Mouse (Mus musculus) embryonic facial prominence, embryonic 12.5 days (tissue): ENCODE results near the gene Ift122. TPM values are rescaled to one million over a fixed set of nuclear protein-coding genes. Genes with fewer than 3 reads are reported as not detected.
"Not testable (repeated sequence)": the region's sequence is repeated elsewhere in the genome, so short reads cannot be mapped to it uniquely, and the experiment has no call there.

Source experiments
- ATAC-seq: fragments of 200-750 bp; cut with Nextera tagmentation; 2 replicates; pipeline ENCODE4 v1.8.0; 2017; ENCODE audit not compliant: insufficient number of reproducible peaks, insufficient read depth, low FRiP score, low TSS enrichment
- H3K27ac ChIP-seq: fragments of 300-500 bp; sonication (generic); 2 replicates; pipeline ENCODE4 v1.5.1; 2016; ENCODE audit warnings: mild to moderate bottlenecking
- H3K27me3 ChIP-seq: fragments of 300-500 bp; sonication (generic); 2 replicates; pipeline ENCODE4 v1.6.1; 2016; ENCODE audit warnings: mild to moderate bottlenecking, moderate library complexity
- H3K36me3 ChIP-seq: fragments of 300-500 bp; sonication (generic); 2 replicates; pipeline ENCODE4 v1.6.1; 2016; ENCODE audit warnings: mild to moderate bottlenecking
- H3K4me1 ChIP-seq: fragments of 300-500 bp; sonication (generic); 2 replicates; pipeline ENCODE4 v1.6.1; 2016
- H3K4me2 ChIP-seq: fragments of 300-500 bp; sonication (generic); replicated peaks from 2 replicates; pipeline ENCODE4 v1.6.1; 2016; ENCODE audit warnings: mild to moderate bottlenecking, moderate library complexity
- H3K4me3 ChIP-seq: fragments of 300-500 bp; sonication (generic); 2 replicates; pipeline ENCODE4 v1.5.1; 2016; ENCODE audit warnings: mild to moderate bottlenecking
- H3K9ac ChIP-seq: fragments of 300-500 bp; sonication (generic); 2 replicates; pipeline ENCODE4 v1.6.1; 2016; ENCODE audit warnings: mild to moderate bottlenecking, moderate library complexity
- H3K9me3 ChIP-seq: fragments of 300-500 bp; sonication (generic); 2 replicates; pipeline ENCODE4 v1.6.1; 2016; ENCODE audit warnings: mild to moderate bottlenecking, moderate library complexity
- WGBS: fragments of 180-500 bp; shearing (Covaris S2); methylation state at CpG from one replicate; pipeline ENCODE4 v1.1.7; 2016; 5-methylcytosine and 5-hydroxymethylcytosine counted together
- polyA plus RNA-seq: library from polyadenylated mRNA; unstranded; fragments of >200 nt; fragmentation: Nextera tagmentation; extraction: Ambion mirVana; gene quantifications from 2 replicates; pipeline ENCODE4 v1.2.1, GENCODE M21; 2016

The Ift122 gene
- polyA plus RNA-seq, 1 experiment from 2014 or later: 30.7 TPM

- 5% methylated on average over 20 of the region's 20 CpGs for WGBS
- ATAC-seq: no peak
- Histone ChIP-seq H3K27ac (peak overlapping the region; percentile 88), H3K4me1 (peaks cover 14% of the 10 kb centered on the region; the same call in 1 of the 2 replicates), H3K36me3 (peaks cover 21% of the 10 kb centered on the region), H3K9ac (peak overlapping the region; percentile 74), H3K4me2 (peak overlapping the region; percentile 74), H3K4me3 (peak overlapping the region; percentile 64), H3K27me3 (no peaks in the 10 kb centered on the region), H3K9me3 (no peaks in the 10 kb centered on the region)
These were observed 702 bp upstream of the Ift122 start for GRCm38 (mm10) chr6:115852446-115853090.

DNA sequence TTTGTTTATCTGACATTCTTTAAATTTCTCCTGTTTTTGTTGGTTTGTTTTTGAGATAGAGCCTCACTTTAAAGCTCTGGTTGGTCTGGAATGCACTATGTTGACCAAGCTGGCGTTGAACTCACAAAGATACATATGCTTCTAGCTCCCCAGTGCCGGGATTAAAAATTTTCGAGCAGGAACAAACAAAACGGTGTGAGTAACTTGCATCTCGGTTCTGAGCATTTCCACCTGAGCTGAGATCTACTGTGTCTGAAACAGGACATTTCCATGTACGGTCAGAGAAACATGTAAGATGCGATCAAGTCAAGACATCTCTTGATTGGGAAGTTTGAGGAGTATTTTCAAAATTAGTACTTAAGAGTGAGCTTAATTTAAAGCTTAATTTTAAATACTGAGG is 715 bp downstream of the Ift122 start:
- no peak for ATAC-seq
- 45% methylated on average over 7 of the region's 7 CpGs for WGBS
- Histone ChIP-seq H3K36me3 (peaks cover 12% of the 10 kb centered on the region; the same call in 1 of the 2 replicates), H3K9me3 (no peaks in the 10 kb centered on the region), H3K4me2 (peak overlapping the region; percentile 74), H3K4me1 (peaks cover 14% of the 10 kb centered on the region; the same call in 1 of the 2 replicates), H3K9ac (peak overlapping the region; percentile 66), H3K27me3 (no peaks in the 10 kb centered on the region), H3K4me3 (peak overlapping the region; percentile 64), H3K27ac (peak overlapping the region; percentile 92)

- WGBS: 63% methylated on average over 2 of the region's 2 CpGs
- no peak overlapping the region for H3K4me3 ChIP-seq
These were observed 1.2 kb downstream of the Ift122 start for GRCm38 (mm10) chr6:115854432-115854831.

DNA sequence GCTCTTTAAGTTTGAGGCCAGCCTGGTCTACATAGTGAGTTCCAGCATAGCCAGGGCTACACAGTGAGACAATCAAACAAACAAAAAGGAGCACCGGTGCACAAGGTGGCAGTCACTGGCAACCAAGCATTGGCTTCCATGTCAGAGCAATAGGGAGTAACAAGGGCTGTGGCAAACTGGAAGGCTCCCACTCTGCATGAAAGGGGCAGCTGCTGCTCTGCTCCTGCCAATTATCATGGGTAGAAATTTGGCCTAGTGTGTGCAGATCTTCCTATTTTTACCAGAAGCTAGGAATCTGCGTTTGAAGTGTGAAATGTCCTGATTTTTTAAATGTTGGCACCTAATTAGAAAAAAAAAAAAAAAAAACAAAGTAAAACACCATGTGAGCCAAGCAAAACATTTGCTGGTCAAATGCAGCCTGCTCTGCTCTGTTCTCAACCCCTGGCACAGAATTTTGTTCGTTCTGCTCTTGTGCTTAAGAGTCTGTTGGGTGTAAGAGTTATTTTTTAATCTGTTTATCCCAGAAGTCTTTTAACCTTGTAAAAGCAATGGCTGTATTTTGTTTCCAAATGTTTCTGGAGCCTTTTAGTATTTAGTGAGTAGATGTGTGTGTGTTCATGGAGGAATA is 2.6 kb downstream of the Ift122 start:
- Histone ChIP-seq H3K9ac (no peak overlapping the region), H3K27me3 (no peaks in the 10 kb centered on the region), H3K36me3 (no peaks in the 10 kb centered on the region), H3K4me1 (peaks cover 14% of the 10 kb centered on the region; the same call in 1 of the 2 replicates), H3K4me3 (no peak overlapping the region), H3K9me3 (no peaks in the 10 kb centered on the region), H3K27ac (no peak overlapping the region), H3K4me2 (no peak overlapping the region)
- 84% methylated on average over 3 of the region's 3 CpGs for WGBS
- ATAC-seq: no peak

More at GRCm38 (mm10) chr6:115854432-115854831, 1.2 kb downstream of the Ift122 start:
- H3K4me2 ChIP-seq: no peak overlapping the region
- no peak for ATAC-seq
- H3K9ac ChIP-seq: no peak overlapping the region
- H3K36me3 ChIP-seq: peaks cover 8% of the 10 kb centered on the region; the same call in 1 of the 2 replicates
- peaks cover 14% of the 10 kb centered on the region; the same call in 1 of the 2 replicates for H3K4me1 ChIP-seq
- no peaks in the 10 kb centered on the region for H3K9me3 ChIP-seq
- H3K27ac ChIP-seq: no peak overlapping the region
- H3K27me3 ChIP-seq: no peaks in the 10 kb centered on the region

DNA sequence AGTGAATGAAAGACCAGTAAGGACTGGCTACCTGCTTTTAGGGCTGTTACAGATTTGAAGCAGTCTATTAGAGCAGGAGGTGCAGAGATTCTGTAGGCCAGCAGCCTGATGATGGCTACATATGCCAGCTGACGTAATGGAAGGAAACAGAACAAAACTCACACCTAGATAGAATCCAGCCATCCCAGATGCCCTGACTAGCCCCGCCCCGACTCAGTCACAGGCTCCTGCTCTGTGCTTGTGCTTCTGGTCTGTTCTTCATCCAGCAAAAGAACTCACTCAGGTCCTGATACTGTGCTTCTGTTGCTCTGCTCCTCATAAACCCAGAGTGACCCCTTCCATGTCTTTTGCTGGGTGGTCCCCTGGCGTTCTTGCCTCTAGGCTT is 3.1 kb downstream of the Ift122 start:
- Histone ChIP-seq H3K27ac (no peak overlapping the region), H3K4me1 (peaks cover 14% of the 10 kb centered on the region; the same call in 1 of the 2 replicates), H3K9ac (no peak overlapping the region), H3K27me3 (no peaks in the 10 kb centered on the region), H3K4me3 (no peak overlapping the region), H3K9me3 (no peaks in the 10 kb centered on the region), H3K4me2 (no peak overlapping the region), H3K36me3 (no peaks in the 10 kb centered on the region)
- WGBS: 65% methylated on average over 4 of the region's 4 CpGs
- ATAC-seq: no peak

DNA sequence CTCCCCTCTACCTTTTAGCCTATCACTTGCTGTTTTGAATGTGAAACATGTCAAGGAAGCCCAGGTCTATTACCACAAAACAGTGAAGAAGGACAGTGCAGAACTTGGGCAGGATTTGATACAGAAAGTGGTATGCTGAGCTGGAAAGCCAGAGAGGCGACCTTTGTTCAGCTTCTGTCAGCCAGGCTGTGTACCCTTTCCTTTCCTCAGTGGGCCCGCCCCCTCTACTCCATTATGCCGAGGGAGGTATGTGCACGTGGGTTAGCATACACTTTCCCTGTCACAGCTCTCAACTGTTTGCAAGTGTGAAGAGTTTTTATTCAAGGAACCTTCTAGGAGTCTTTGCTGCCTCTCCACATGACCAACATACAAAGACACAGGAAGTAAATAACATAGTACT is 6.0 kb downstream of the Ift122 start:
- H3K27me3 ChIP-seq: no peaks in the 10 kb centered on the region
- 44% methylated on average over 4 of the region's 4 CpGs for WGBS
- ATAC-seq: no peak
- H3K9ac ChIP-seq: no peak overlapping the region
- no peak overlapping the region for H3K4me3 ChIP-seq
- no peak overlapping the region for H3K27ac ChIP-seq
- no peaks in the 10 kb centered on the region for H3K9me3 ChIP-seq
- H3K4me1 ChIP-seq: 0 out of 2 replicates have a peak, but pooled peaks cover 8% of the 10 kb centered on the region
- H3K36me3 ChIP-seq: peaks cover 6% of the 10 kb centered on the region; the same call in 1 of the 2 replicates
- H3K4me2 ChIP-seq: no peak overlapping the region

DNA sequence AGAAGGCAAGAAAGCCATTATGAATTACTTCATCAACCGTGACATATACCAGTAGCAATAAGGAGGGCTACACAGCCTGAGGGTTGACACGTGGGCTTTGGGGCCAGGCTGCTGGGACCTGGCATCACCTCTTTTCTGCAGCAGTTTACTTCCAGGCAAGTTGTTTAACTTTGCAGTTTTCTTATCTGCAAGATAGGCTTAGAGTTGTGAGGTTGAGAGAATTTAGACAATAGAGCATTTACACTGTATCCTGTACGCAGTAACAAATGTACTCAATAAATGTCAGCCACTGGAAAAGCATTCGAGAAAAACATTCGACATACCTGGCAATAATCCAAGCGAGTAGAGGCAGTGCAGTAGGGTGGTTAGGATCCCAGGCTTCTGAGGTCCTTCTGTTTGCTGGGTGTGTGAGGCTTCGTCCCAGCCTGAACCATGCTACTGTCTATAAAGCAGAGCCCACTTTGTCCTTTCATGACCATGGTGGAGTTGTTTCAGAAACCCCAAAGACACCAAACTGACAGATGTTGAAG is 6.8 kb downstream of the Ift122 start:
- no peak for ATAC-seq
- Histone ChIP-seq H3K27me3 (no peaks in the 10 kb centered on the region), H3K36me3 (peaks cover 12% of the 10 kb centered on the region; the same call in 1 of the 2 replicates), H3K9me3 (no peaks in the 10 kb centered on the region), H3K4me1 (0 out of 2 replicates have a peak, but pooled peaks cover 8% of the 10 kb centered on the region), H3K9ac (no peak overlapping the region), H3K4me2 (no peak overlapping the region), H3K4me3 (no peak overlapping the region), H3K27ac (no peak overlapping the region)
- whole genome bisulfite sequencing: 72% methylated on average over 7 of the region's 7 CpGs

DNA sequence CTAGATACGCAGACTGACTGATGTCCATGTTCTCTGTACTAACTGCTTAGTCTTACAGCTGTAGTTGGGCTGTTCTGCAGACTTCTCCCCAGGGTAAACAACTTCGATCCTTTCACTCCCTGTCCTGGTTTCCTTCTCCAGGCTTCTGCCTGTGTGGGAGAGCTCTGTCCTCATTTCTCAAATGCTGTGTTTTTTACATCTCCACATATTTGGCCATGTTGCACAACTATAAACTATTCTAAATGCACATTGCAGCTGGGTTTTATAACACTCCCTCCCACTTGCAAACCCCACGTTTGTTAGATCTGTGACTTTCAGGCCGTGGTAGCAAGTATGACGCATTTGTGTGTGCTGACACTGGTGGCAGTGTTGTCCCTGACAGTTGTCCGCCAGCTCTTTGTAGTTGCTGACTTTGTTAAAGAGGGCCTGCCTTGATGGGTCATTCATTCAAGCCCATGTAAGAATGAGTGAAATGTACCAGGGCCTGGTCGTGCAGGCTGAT is 10.1 kb downstream of the Ift122 start:
- no peaks in the 10 kb centered on the region for H3K27me3 ChIP-seq
- no peak overlapping the region for H3K27ac ChIP-seq
- H3K4me3 ChIP-seq: no peak overlapping the region
- 65% methylated on average over 7 of the region's 7 CpGs for WGBS
- H3K9ac ChIP-seq: no peak overlapping the region
- peaks cover 19% of the 10 kb centered on the region; the same call in 1 of the 2 replicates for H3K36me3 ChIP-seq
- ATAC-seq: no peak
- H3K9me3 ChIP-seq: no peaks in the 10 kb centered on the region
- H3K4me2 ChIP-seq: no peak overlapping the region
- no peaks in the 10 kb centered on the region for H3K4me1 ChIP-seq

- 93% methylated on average over 4 of the region's 4 CpGs for WGBS
- Histone ChIP-seq H3K27me3 (no peaks in the 10 kb centered on the region), H3K4me2 (no peak overlapping the region), H3K9me3 (no peaks in the 10 kb centered on the region), H3K4me1 (no peaks in the 10 kb centered on the region), H3K27ac (no peak overlapping the region), H3K9ac (no peak overlapping the region), H3K4me3 (no peak overlapping the region), H3K36me3 (peaks cover 19% of the 10 kb centered on the region; the same call in 1 of the 2 replicates)
- no peak for ATAC-seq
These were observed 12.0 kb downstream of the Ift122 start for GRCm38 (mm10) chr6:115865246-115865645.

DNA sequence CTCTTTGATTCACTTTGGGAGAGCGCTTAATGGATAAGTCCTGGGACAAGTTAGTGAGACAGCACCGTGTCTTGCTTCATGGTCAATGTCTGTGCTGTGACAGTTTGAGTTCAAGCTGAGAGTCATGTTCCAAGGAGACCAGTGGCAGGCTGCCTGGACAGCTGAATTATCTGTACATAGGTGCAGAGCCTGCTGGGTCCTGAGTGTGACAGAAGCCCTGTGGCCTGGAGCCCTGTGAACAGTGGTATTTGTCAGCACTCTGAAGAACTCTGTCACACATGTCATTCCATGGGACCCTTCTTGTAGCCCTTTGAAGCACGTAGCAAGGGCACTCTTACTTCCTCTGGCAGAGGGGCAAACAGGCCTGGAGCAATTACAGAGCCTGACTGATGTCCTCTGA is 13.9 kb downstream of the Ift122 start:
- ATAC-seq, H3K4me1 ChIP-seq, H3K27ac ChIP-seq, H3K4me2 ChIP-seq, H3K4me3 ChIP-seq, H3K9me3 ChIP-seq, H3K9ac ChIP-seq, H3K27me3 ChIP-seq: not testable (repeated sequence)
- H3K36me3 ChIP-seq: peaks cover 19% of the 10 kb centered on the region; the same call in 1 of the 2 replicates
- no CpG with 5 or more reads among the region's 3 CpGs for WGBS

DNA sequence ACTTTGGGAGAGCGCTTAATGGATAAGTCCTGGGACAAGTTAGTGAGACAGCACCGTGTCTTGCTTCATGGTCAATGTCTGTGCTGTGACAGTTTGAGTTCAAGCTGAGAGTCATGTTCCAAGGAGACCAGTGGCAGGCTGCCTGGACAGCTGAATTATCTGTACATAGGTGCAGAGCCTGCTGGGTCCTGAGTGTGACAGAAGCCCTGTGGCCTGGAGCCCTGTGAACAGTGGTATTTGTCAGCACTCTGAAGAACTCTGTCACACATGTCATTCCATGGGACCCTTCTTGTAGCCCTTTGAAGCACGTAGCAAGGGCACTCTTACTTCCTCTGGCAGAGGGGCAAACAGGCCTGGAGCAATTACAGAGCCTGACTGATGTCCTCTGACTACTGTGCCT is 18.0 kb downstream of the Ift122 start:
- H3K9me3 ChIP-seq, H3K4me1 ChIP-seq, H3K4me2 ChIP-seq, H3K9ac ChIP-seq, H3K27me3 ChIP-seq, H3K27ac ChIP-seq, ATAC-seq, H3K36me3 ChIP-seq, H3K4me3 ChIP-seq: not testable (repeated sequence)
- WGBS: no CpG with 5 or more reads among the region's 3 CpGs

DNA sequence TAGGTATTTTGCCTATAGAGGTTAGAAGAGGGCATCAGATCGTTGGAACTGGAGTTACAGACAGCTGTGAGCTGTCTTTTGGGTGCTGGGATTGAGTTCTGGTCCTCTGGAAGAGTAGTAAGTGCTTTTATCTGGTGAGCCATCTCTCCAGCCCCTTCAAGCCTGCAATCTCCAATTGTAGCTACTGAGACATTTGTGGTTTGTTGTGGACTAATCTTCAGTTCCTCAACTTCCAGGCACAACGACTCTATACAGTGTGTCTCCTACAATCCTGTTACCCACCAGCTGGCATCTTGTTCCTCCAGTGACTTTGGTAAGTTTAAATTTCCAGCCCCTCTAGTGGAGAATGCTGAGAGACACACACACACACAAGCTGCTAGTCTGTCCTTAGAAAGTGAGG is 24.0 kb downstream of the Ift122 start:
- Histone ChIP-seq H3K9ac (no peak overlapping the region), H3K27ac (no peak overlapping the region), H3K4me2 (no peak overlapping the region), H3K36me3 (peaks cover 40% of the 10 kb centered on the region), H3K9me3 (no peaks in the 10 kb centered on the region), H3K4me1 (no peaks in the 10 kb centered on the region), H3K4me3 (no peak overlapping the region), H3K27me3 (no peaks in the 10 kb centered on the region)
- WGBS: 89% methylated on average over 2 of the region's 2 CpGs
- ATAC-seq: no peak
